Mouse (Mus musculus): ENCODE data around the gene Map3k1.

GRCm38 (mm10) chr13:111744233-111745000 lies 64.4 kb downstream of the Map3k1 start:
- TF ChIP-seq CTCF (conservative IDR thresholded peaks at IDR 0.05 in 1 of 2, IDR thresholded peaks at IDR 0.05 in 1 of 2; ENCODE audit: low read depth in 2 of 2, low read length in 2 of 2) = no peak
- TF ChIP-seq ZNF384 (IDR thresholded peaks at IDR 0.05; ENCODE audit: low read depth, low read length) = no peak
- TF ChIP-seq TCF12 (IDR thresholded peaks at IDR 0.05; ENCODE audit: low read depth, low read length) = no peak
- no peak for TF ChIP-seq UBTF (IDR thresholded peaks at IDR 0.05; ENCODE audit: low read depth, low read length)
- no peak for TF ChIP-seq POLR2A (IDR thresholded peaks at IDR 0.05; ENCODE audit: low read depth, low read length)
- no peak for TF ChIP-seq EP300 (IDR thresholded peaks at IDR 0.05; ENCODE audit: low read length)
- no peak for TF ChIP-seq MAX (IDR thresholded peaks at IDR 0.05; ENCODE audit: low read length)
- TF ChIP-seq ETS1 (conservative IDR thresholded peaks at IDR 0.05; ENCODE audit: low read depth, low read length) = no peak
- no peak for TF ChIP-seq IRF4 (IDR thresholded peaks at IDR 0.05; ENCODE audit: low read depth, low read length)
- TF ChIP-seq MXI1 (IDR thresholded peaks at IDR 0.05; ENCODE audit: low read depth, low read length) = no peak
